Mouse (Mus musculus) limb, embryonic 13.5 days (tissue): ENCODE results near the gene Brd2. TPM values are rescaled to one million over a fixed set of nuclear protein-coding genes. Genes with fewer than 3 reads are reported as not detected.

Experiments used
- ATAC-seq: fragments of 200-750 bp; cut with Nextera tagmentation; 2 replicates; pipeline ENCODE4 v1.8.0; 2017; ENCODE audit warnings: low read depth, moderate number of reproducible peaks, moderate TSS enrichment; ENCODE audit not compliant: low FRiP score
- H3K27ac ChIP-seq: fragments of 300-500 bp; sonication (generic); 2 replicates; pipeline ENCODE4 v1.5.1; 2015; ENCODE audit warnings: inconsistent platforms, mild to moderate bottlenecking, moderate library complexity
- H3K27me3 ChIP-seq: fragments of 300-500 bp; sonication (generic); 2 replicates; pipeline ENCODE4 v1.6.1; 2015; ENCODE audit warnings: mild to moderate bottlenecking, inconsistent platforms
- H3K36me3 ChIP-seq: fragments of 300-500 bp; sonication (generic); 2 replicates; pipeline ENCODE4 v1.6.1; 2015; ENCODE audit warnings: inconsistent platforms, mild to moderate bottlenecking, moderate library complexity
- H3K4me1 ChIP-seq: fragments of 300-500 bp; sonication (generic); 2 replicates; pipeline ENCODE4 v1.6.1; 2015; ENCODE audit warnings: inconsistent platforms
- H3K4me2 ChIP-seq: fragments of 300-500 bp; sonication (generic); replicated peaks from 2 replicates; pipeline ENCODE4 v1.6.1; 2015; ENCODE audit warnings: inconsistent platforms, mild to moderate bottlenecking, moderate library complexity
- H3K4me3 ChIP-seq: fragments of 300-500 bp; sonication (generic); 2 replicates; pipeline ENCODE4 v1.5.1; 2015; ENCODE audit warnings: moderate library complexity, mild to moderate bottlenecking, inconsistent platforms
- H3K9ac ChIP-seq: fragments of 300-500 bp; sonication (generic); 2 replicates; pipeline ENCODE4 v1.6.1; 2015; ENCODE audit warnings: mild to moderate bottlenecking, inconsistent platforms
- H3K9me3 ChIP-seq: fragments of 300-500 bp; sonication (generic); 2 replicates; pipeline ENCODE4 v1.6.1; 2016; ENCODE audit warnings: inconsistent platforms
- WGBS: fragments of 180-500 bp; shearing (Covaris S2); methylation state at CpG from one replicate; pipeline ENCODE4 v1.1.7; 2015; 5-methylcytosine and 5-hydroxymethylcytosine counted together
- polyA plus RNA-seq: library from polyadenylated mRNA; unstranded; fragments of >200 nt; fragmentation: Nextera tagmentation; extraction: Ambion mirVana; gene quantifications from 2 replicates; pipeline ENCODE4 v1.2.1, GENCODE M21; 2015

Gene Brd2
- polyA plus RNA-seq, 1 experiment from 2014 or later: 133 TPM

DNA sequence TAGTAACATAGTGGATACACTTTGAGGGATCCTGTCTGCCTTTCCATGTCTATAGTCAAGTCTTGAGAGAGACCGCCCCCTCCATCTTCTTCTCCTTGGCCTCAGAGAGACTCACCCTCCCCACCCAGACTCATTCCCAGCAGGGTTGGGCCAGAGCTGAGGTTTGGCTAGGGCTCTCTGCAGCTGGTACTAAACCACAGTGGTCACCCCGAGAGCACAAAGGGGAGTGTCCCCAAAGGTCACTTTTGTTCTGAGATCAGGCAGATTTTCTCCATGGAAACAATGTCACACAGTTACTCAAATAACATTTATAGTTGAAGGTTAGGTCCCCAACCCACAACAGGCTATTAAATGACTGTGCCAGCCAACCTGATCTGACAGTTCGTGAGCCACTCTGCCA is 53.6 kb downstream of the Brd2 start:
- Histone ChIP-seq H3K9me3 (peaks cover 4% of the 10 kb centered on the region; the same call in 1 of the 2 replicates), H3K4me2 (no peak overlapping the region)

More for the DNA sequence above, 53.6 kb downstream of the Brd2 start:
- Histone ChIP-seq H3K27ac (no peak overlapping the region), H3K27me3 (no peaks in the 10 kb centered on the region; the same call in 1 of the 2 replicates), H3K36me3 (peaks cover 15% of the 10 kb centered on the region; the same call in 1 of the 2 replicates), H3K4me1 (no peaks in the 10 kb centered on the region), H3K4me3 (no peak overlapping the region), H3K9ac (no peak overlapping the region)
- WGBS: 53% methylated on average over 3 of the region's 3 CpGs
- ATAC-seq: no peak

Other genes starting within 250 kb of the Brd2 start
- gene Gm7029, start 248.8 kb downstream of the Brd2 start, polyA plus RNA-seq: not detected in 2 replicates
- 8.1 and 10.0 TPM in 2 replicates for gene Kifc1, start 232.0 kb downstream of the Brd2 start, polyA plus RNA-seq
- 0.27 and 0.55 TPM in 2 replicates for gene Platr17, start 217.5 kb downstream of the Brd2 start, polyA plus RNA-seq
- gene Daxx, start 213.2 kb downstream of the Brd2 start, polyA plus RNA-seq: 59.6 and 65.4 TPM in 2 replicates
- 27.4 and 28.4 TPM in 2 replicates for gene Tapbp, start 206.7 kb downstream of the Brd2 start, polyA plus RNA-seq
- 16.3 and 16.6 TPM in 2 replicates for gene Zbtb22, start 206.7 kb downstream of the Brd2 start, polyA plus RNA-seq
- 54.2 and 59.2 TPM in 2 replicates for gene Rgl2, start 193.1 kb downstream of the Brd2 start, polyA plus RNA-seq
- gene Pfdn6, start 182.3 kb downstream of the Brd2 start, polyA plus RNA-seq: 167 and 171 TPM in 2 replicates
- gene Wdr46, start 182.0 kb downstream of the Brd2 start, polyA plus RNA-seq: 35.4 and 37.0 TPM in 2 replicates
- gene B3galt4, start 171.1 kb downstream of the Brd2 start, polyA plus RNA-seq: 8.0 and 9.2 TPM in 2 replicates
- 46.8 and 49.4 TPM in 2 replicates for gene Vps52, start 166.8 kb downstream of the Brd2 start, polyA plus RNA-seq
- 1,649 and 1,723 TPM in 2 replicates for gene Rps18, start 166.6 kb downstream of the Brd2 start, polyA plus RNA-seq
- 7.3 and 12.2 TPM in 2 replicates for gene H2-K1, start 122.3 kb downstream of the Brd2 start, polyA plus RNA-seq
- 19.1 and 19.8 TPM in 2 replicates for gene Ring1, start 98.0 kb downstream of the Brd2 start, polyA plus RNA-seq
- 50.0 and 59.4 TPM in 2 replicates for gene H2-Ke6, start 94.6 kb downstream of the Brd2 start, polyA plus RNA-seq
- gene Slc39a7, start 91.0 kb downstream of the Brd2 start, polyA plus RNA-seq: 237 and 244 TPM in 2 replicates
- gene Rxrb, start 90.8 kb downstream of the Brd2 start, polyA plus RNA-seq: 56.1 and 59.1 TPM in 2 replicates
- gene Col11a2, start 83.2 kb downstream of the Brd2 start, polyA plus RNA-seq: 46.3 and 56.6 TPM in 2 replicates
- gene H2-Oa, start 30.3 kb downstream of the Brd2 start, polyA plus RNA-seq: 0.55 and 0.65 TPM in 2 replicates
- 14.2 and 15.6 TPM in 2 replicates for gene H2-DMa, start 3.1 kb downstream of the Brd2 start, polyA plus RNA-seq
- 0.15 and 0.38 TPM in 2 replicates for gene H2-DMb2, start 20.7 kb upstream of the Brd2 start, polyA plus RNA-seq
- gene H2-DMb1, start 30.4 kb upstream of the Brd2 start, polyA plus RNA-seq: 1.5 and 1.7 TPM in 2 replicates
- gene Tap1, start 64.9 kb upstream of the Brd2 start, polyA plus RNA-seq: 8.0 and 8.4 TPM in 2 replicates
- 2.7 and 3.6 TPM in 2 replicates for gene Psmb9, start 65.1 kb upstream of the Brd2 start, polyA plus RNA-seq
- gene Psmb8, start 75.1 kb upstream of the Brd2 start, polyA plus RNA-seq: 5.5 and 5.6 TPM in 2 replicates
- 2.0 and 3.1 TPM in 2 replicates for gene Tap2, start 80.9 kb upstream of the Brd2 start, polyA plus RNA-seq
- not detected in 2 replicates for gene H2-Ob, start 116.3 kb upstream of the Brd2 start, polyA plus RNA-seq
- gene H2-Ab1, start 135.1 kb upstream of the Brd2 start, polyA plus RNA-seq: 2.9 and 4.2 TPM in 2 replicates
- gene H2-Aa, start 165.2 kb upstream of the Brd2 start, polyA plus RNA-seq: 2.2 and 2.6 TPM in 2 replicates
- gene H2-Eb1, start 183.2 kb upstream of the Brd2 start, polyA plus RNA-seq: 2.6 and 2.9 TPM in 2 replicates
- not detected in 2 replicates for gene H2-Eb2, start 203.0 kb upstream of the Brd2 start, polyA plus RNA-seq
- gene Btnl2, start 232.2 kb upstream of the Brd2 start, polyA plus RNA-seq: 0.05 and 0.09 TPM in 2 replicates